Mouse (Mus musculus) CH12.LX (cell line): ENCODE results near the gene Suds3.

Experiments
- CHD2 ChIP-seq: IDR thresholded peaks from 2 replicates; pipeline ENCODE4 v1.6.1; 2011; ENCODE audit warnings: low read length, improper control_type of control experiment
- CTCF ChIP-seq, 2 experiments: IDR thresholded peaks in 1 of 2; conservative IDR thresholded peaks in 1 of 2; 2 replicates each; pipeline ENCODE4 v1.5.1; 2011 to 2012; ENCODE audit warnings: low read depth in 2 of 2, low read length in 2 of 2, improper control_type of control experiment in 1 of 2, inconsistent platforms in 1 of 2, mild to moderate bottlenecking in 1 of 2, moderate library complexity in 1 of 2
- EP300 ChIP-seq: IDR thresholded peaks from 2 replicates; pipeline ENCODE4 v1.6.1; 2011; ENCODE audit warnings: low read length, improper control_type of control experiment
- GABPA ChIP-seq: IDR thresholded peaks from 2 replicates; pipeline ENCODE4 v1.6.1; 2012; ENCODE audit warnings: low read depth, low read length, improper control_type of control experiment, inconsistent platforms; ENCODE audit not compliant: insufficient replicate concordance
- MEF2A ChIP-seq: IDR thresholded peaks from 2 replicates; pipeline ENCODE4 v1.6.1; 2014; ENCODE audit warnings: low read depth, mild to moderate bottlenecking, inconsistent platforms, low read length, improper control_type of control experiment, borderline replicate concordance
- MYC ChIP-seq: IDR thresholded peaks from 2 replicates; pipeline ENCODE4 v1.6.1; 2011; ENCODE audit warnings: low read depth, mild to moderate bottlenecking, improper control_type of control experiment, low read length
- NELFE ChIP-seq: IDR thresholded peaks from 2 replicates; pipeline ENCODE4 v1.6.1; 2011; ENCODE audit warnings: low read depth, low read length, improper control_type of control experiment
- POLR2A ChIP-seq: IDR thresholded peaks from 2 replicates; pipeline ENCODE4 v1.6.1; 2011; ENCODE audit warnings: low read depth, mild to moderate bottlenecking, improper control_type of control experiment, low read length
- SMC3 ChIP-seq: IDR thresholded peaks from 2 replicates; pipeline ENCODE4 v1.6.1; 2011; ENCODE audit warnings: low read depth, low read length, improper control_type of control experiment
- ZMIZ1 ChIP-seq: IDR thresholded peaks from 2 replicates; pipeline ENCODE4 v1.6.1; 2012; ENCODE audit warnings: low read depth, mild to moderate bottlenecking, inconsistent platforms, low read length, improper control_type of control experiment
- ZNF384 ChIP-seq: IDR thresholded peaks from 2 replicates; pipeline ENCODE4 v1.6.1; 2012; ENCODE audit warnings: low read depth, low read length, improper control_type of control experiment, inconsistent platforms

DNA sequence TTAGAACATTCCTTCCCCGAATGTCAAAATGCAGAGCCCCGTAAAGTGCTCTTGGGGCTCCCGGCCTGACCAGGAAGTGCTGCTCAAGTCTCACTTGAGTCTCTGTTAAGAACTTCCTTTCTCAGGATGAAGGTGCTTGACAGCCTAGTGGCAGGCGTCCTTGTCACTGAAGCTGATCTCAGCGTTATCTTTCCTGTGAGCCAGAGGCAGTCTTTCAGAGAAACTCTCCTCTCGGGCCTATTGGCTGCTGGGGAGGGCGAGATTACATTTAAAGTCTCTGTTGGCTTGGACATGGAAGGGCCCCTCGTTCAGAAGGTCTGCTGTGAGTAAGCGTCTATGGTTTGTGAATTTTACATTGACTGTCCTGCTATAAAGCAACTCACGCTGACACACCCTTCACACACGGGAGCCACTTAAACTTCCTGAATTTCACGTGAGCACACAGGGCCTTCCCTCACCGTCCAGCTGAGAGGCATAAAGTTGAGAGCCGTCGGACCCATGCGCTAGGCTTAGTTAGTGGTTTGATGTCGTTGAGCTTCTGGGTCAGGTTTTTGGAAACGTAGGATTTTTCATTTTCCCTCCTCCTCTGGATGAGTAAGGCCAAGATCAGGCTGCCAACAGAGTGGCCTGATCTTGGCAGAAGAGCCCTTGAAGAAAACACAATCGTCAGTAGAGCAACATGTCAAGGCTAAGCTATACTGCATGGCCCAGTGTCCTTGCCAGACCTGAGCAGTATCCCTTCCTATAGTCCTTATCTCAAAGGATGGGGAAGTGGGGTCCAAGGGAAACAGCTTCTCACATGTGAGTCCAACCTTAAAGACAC is 18.4 kb upstream of the Suds3 start:
- no peak for TF ChIP-seq CHD2
- TF ChIP-seq CTCF (conservative IDR thresholded peaks at IDR 0.05 in 1 of 2, IDR thresholded peaks at IDR 0.05 in 1 of 2; ENCODE audit: low read depth in 2 of 2, low read length in 2 of 2) = no peak
- no peak for TF ChIP-seq ZNF384
- no peak for TF ChIP-seq POLR2A
- TF ChIP-seq ZMIZ1 = no peak
- TF ChIP-seq MEF2A = no peak
- 0 out of 2 replicates have a peak, but pooled peaks have one; percentile 10 for TF ChIP-seq MYC
- TF ChIP-seq NELFE = no peak; the same call in 1 of the 2 replicates
- TF ChIP-seq EP300 = no peak
- no peak for TF ChIP-seq SMC3
- no peak for TF ChIP-seq GABPA
